Mouse (Mus musculus) cerebellum, adult 2 months (tissue): Measurements from ENCODE around the gene Klhdc7b.

Source experiments
- CTCF ChIP-seq: fragments of 200-500 bp; IDR thresholded peaks from 2 replicates; pipeline ENCODE4 v1.5.1; 2011; ENCODE audit warnings: low read depth, mild to moderate bottlenecking, control low read depth, low read length, moderate library complexity, borderline replicate concordance; ENCODE audit not compliant: insufficient read depth
- POLR2A ChIP-seq: fragments of 200-500 bp; IDR thresholded peaks from 2 replicates; pipeline ENCODE4 v1.6.1; 2011; ENCODE audit warnings: low read length, control low read depth, borderline replicate concordance; ENCODE audit not compliant: insufficient read depth

- TF ChIP-seq CTCF: no peak
- no peak for TF ChIP-seq POLR2A
Observed at GRCm38 (mm10) chr15:89374801-89375534, 9.7 kb upstream of the Klhdc7b start.
